Mouse (Mus musculus): ENCODE measurements at regions not wholly inside any gene's neighbourhood (a gene's known extent, or its start where the extent isn't known, plus 50 kb on each side); places are given as distances from the start of the nearest gene placed in this dataset.

- Histone ChIP-seq H3K27ac (ENCODE audit: insufficient read depth, low read length) (no peak overlapping the region), H3K4me1 (ENCODE audit: control insufficient read depth, insufficient read depth, low read length) (no peaks in the 10 kb centered on the region), H3K4me3 (replicated peaks; ENCODE audit: insufficient read depth, low read depth, low read length) (no peak overlapping the region), H3K27me3 (ENCODE audit: control insufficient read depth, insufficient read depth, low read length) (no peaks in the 10 kb centered on the region)
- TF ChIP-seq POLR2A (IDR thresholded peaks at IDR 0.05; ENCODE audit: borderline replicate concordance, insufficient read depth, low read length) = no peak
- TF ChIP-seq CTCF (IDR thresholded peaks at IDR 0.05; ENCODE audit: borderline replicate concordance, insufficient read depth, low read depth, low read length) = no peak
- no peak for DNase-seq
Observed at GRCm38 (mm10) chr10:15592161-15592560, 874.1 kb upstream of the Gje1 start.

DNA sequence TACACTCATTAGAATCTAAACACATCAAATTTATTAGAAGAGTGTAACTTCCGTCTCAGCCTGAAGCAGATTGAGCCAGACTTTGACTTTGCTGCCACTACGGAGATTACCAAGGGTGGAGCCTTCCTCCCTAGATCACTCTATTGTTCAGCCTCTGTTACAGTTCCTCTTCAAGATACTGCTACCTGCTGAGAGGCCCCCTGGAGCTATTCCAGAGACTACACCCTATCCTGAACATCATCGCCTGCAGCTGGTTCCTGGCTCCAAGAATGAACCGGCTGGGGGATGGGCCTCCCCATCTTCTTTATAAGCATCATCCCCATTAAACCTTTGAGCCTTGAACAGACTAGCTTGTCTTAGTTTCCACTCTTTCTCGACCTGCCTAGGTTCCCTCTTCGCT lies 868.1 kb upstream of the Gje1 start:
- Histone ChIP-seq H3K4me3 (replicated peaks; ENCODE audit: insufficient read depth, low read depth, low read length) (no peak overlapping the region), H3K27ac (ENCODE audit: insufficient read depth, low read length) (no peak overlapping the region), H3K4me1 (ENCODE audit: control insufficient read depth, insufficient read depth, low read length) (no peaks in the 10 kb centered on the region), H3K27me3 (ENCODE audit: control insufficient read depth, insufficient read depth, low read length) (no peaks in the 10 kb centered on the region)
- WGBS = 72% methylated on average over 6 of the region's 6 CpGs
- no peak for DNase-seq
- no peak for TF ChIP-seq CTCF (IDR thresholded peaks at IDR 0.05; ENCODE audit: borderline replicate concordance, insufficient read depth, low read depth, low read length)
- TF ChIP-seq POLR2A (IDR thresholded peaks at IDR 0.05; ENCODE audit: borderline replicate concordance, insufficient read depth, low read length) = no peak

GRCm38 (mm10) chr10:15564119-15564518 lies 846.1 kb upstream of the Gje1 start:
- Histone ChIP-seq H3K4me3 (replicated peaks; ENCODE audit: insufficient read depth, low read depth, low read length) (no peak overlapping the region), H3K27me3 (ENCODE audit: control insufficient read depth, insufficient read depth, low read length) (no peaks in the 10 kb centered on the region), H3K4me1 (ENCODE audit: control insufficient read depth, insufficient read depth, low read length) (no peaks in the 10 kb centered on the region), H3K27ac (ENCODE audit: insufficient read depth, low read length) (no peak overlapping the region)
- TF ChIP-seq POLR2A (IDR thresholded peaks at IDR 0.05; ENCODE audit: borderline replicate concordance, insufficient read depth, low read length) (no peak), CTCF (IDR thresholded peaks at IDR 0.05; ENCODE audit: borderline replicate concordance, insufficient read depth, low read depth, low read length) (no peak)
- no peak for DNase-seq

- DNase-seq = no peak
- H3K27ac ChIP-seq (ENCODE audit: insufficient read depth, low read length) = no peak overlapping the region
- H3K27me3 ChIP-seq (ENCODE audit: control insufficient read depth, insufficient read depth, low read length) = no peaks in the 10 kb centered on the region
- H3K4me3 ChIP-seq (replicated peaks; ENCODE audit: insufficient read depth, low read depth, low read length) = no peak overlapping the region
- TF ChIP-seq POLR2A (IDR thresholded peaks at IDR 0.05; ENCODE audit: borderline replicate concordance, insufficient read depth, low read length) = no peak
- TF ChIP-seq CTCF (IDR thresholded peaks at IDR 0.05; ENCODE audit: borderline replicate concordance, insufficient read depth, low read depth, low read length) = no peak
- no peaks in the 10 kb centered on the region for H3K4me1 ChIP-seq (ENCODE audit: control insufficient read depth, insufficient read depth, low read length)
- WGBS = 54% methylated on average over 3 of the region's 3 CpGs
Observed at GRCm38 (mm10) chr10:15553407-15554064, 835.5 kb upstream of the Gje1 start.

GRCm38 (mm10) chr10:15541797-15542350 lies 823.9 kb upstream of the Gje1 start:
- TF ChIP-seq POLR2A (IDR thresholded peaks at IDR 0.05; ENCODE audit: borderline replicate concordance, insufficient read depth, low read length) = no peak
- no peak for TF ChIP-seq CTCF (IDR thresholded peaks at IDR 0.05; ENCODE audit: borderline replicate concordance, insufficient read depth, low read depth, low read length)
- DNase-seq = no peak
- 28% methylated on average over 2 of the region's 2 CpGs for WGBS
- H3K4me3 ChIP-seq (replicated peaks; ENCODE audit: insufficient read depth, low read depth, low read length) = no peak overlapping the region
- no peaks in the 10 kb centered on the region for H3K27me3 ChIP-seq (ENCODE audit: control insufficient read depth, insufficient read depth, low read length)
- H3K27ac ChIP-seq (ENCODE audit: insufficient read depth, low read length) = no peak overlapping the region
- H3K4me1 ChIP-seq (ENCODE audit: control insufficient read depth, insufficient read depth, low read length) = no peaks in the 10 kb centered on the region

- WGBS = 78% methylated on average over 4 of the region's 4 CpGs
- H3K27me3 ChIP-seq (ENCODE audit: control insufficient read depth, insufficient read depth, low read length) = no peaks in the 10 kb centered on the region
- H3K4me3 ChIP-seq (replicated peaks; ENCODE audit: insufficient read depth, low read depth, low read length) = no peak overlapping the region
- no peaks in the 10 kb centered on the region for H3K4me1 ChIP-seq (ENCODE audit: control insufficient read depth, insufficient read depth, low read length)
- no peak overlapping the region for H3K27ac ChIP-seq (ENCODE audit: insufficient read depth, low read length)
- no peak for TF ChIP-seq POLR2A (IDR thresholded peaks at IDR 0.05; ENCODE audit: borderline replicate concordance, insufficient read depth, low read length)
- no peak for TF ChIP-seq CTCF (IDR thresholded peaks at IDR 0.05; ENCODE audit: borderline replicate concordance, insufficient read depth, low read depth, low read length)
- DNase-seq = no peak
Observed at GRCm38 (mm10) chr10:15540780-15541426, 822.9 kb upstream of the Gje1 start.

GRCm38 (mm10) chr10:15536053-15536452 lies 818.0 kb upstream of the Gje1 start:
- DNase-seq = no peak
- Histone ChIP-seq H3K4me3 (replicated peaks; ENCODE audit: insufficient read depth, low read depth, low read length) (no peak overlapping the region), H3K4me1 (ENCODE audit: control insufficient read depth, insufficient read depth, low read length) (no peaks in the 10 kb centered on the region), H3K27me3 (ENCODE audit: control insufficient read depth, insufficient read depth, low read length) (no peaks in the 10 kb centered on the region), H3K27ac (ENCODE audit: insufficient read depth, low read length) (no peak overlapping the region)
- 86% methylated on average over 2 of the region's 2 CpGs for WGBS
- no peak for TF ChIP-seq CTCF (IDR thresholded peaks at IDR 0.05; ENCODE audit: borderline replicate concordance, insufficient read depth, low read depth, low read length)
- no peak for TF ChIP-seq POLR2A (IDR thresholded peaks at IDR 0.05; ENCODE audit: borderline replicate concordance, insufficient read depth, low read length)

GRCm38 (mm10) chr10:15487367-15487766 lies 769.4 kb upstream of the Gje1 start:
- no peak overlapping the region for H3K4me3 ChIP-seq (replicated peaks; ENCODE audit: insufficient read depth, low read depth, low read length)
- no peak overlapping the region for H3K27ac ChIP-seq (ENCODE audit: insufficient read depth, low read length)
- no peak for TF ChIP-seq POLR2A (IDR thresholded peaks at IDR 0.05; ENCODE audit: borderline replicate concordance, insufficient read depth, low read length)
- no peak for TF ChIP-seq CTCF (IDR thresholded peaks at IDR 0.05; ENCODE audit: borderline replicate concordance, insufficient read depth, low read depth, low read length)
- H3K27me3 ChIP-seq (ENCODE audit: control insufficient read depth, insufficient read depth, low read length) = no peaks in the 10 kb centered on the region
- no peaks in the 10 kb centered on the region for H3K4me1 ChIP-seq (ENCODE audit: control insufficient read depth, insufficient read depth, low read length)
- 93% methylated on average over 2 of the region's 2 CpGs for WGBS
- no peak for DNase-seq
